Mouse (Mus musculus): ENCODE measurements at regions not wholly inside any gene's neighbourhood (a gene's known extent, or its start where the extent isn't known, plus 50 kb on each side); places are given as distances from the start of the nearest gene placed in this dataset.

DNA sequence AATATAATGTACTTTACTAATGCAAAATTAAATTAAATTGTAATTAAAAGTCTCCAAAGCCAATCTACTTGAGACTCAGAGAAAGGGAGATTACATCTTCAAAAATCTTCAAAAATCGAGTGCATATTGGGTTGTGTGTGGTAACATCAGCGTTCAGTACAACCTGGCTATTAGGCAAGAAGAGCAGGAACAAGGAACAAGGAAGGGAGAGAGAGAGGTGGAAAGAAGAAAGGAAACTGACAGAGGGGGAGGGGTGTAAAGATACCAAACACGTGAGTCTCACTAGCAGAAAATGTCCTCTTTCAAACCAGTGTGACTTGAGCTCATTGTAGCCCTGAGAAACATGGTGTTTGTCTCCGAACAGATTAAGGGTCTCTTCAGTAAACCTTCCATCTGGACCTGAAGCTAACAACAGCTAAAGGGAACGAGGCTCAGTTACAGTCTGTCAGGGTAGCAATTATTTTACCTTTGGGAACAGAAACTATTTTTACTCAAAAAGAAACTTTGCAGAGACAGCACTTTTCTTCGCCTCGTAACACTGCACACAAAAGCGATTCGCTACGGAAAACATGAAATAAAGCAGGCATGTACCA is 67.5 kb upstream of the Cited2 start:
- 60% methylated on average over 10 of the region's 10 CpGs for WGBS (ENCODE audit: insufficient replicate concordance)
- no peak overlapping the region for H3K4me3 ChIP-seq (ENCODE audit: low read depth, low read length)
- no peaks in the 10 kb centered on the region for H3K36me3 ChIP-seq (ENCODE audit: control insufficient read depth, insufficient read depth, low read length)
- no peaks in the 10 kb centered on the region for H3K27me3 ChIP-seq (ENCODE audit: control insufficient read depth, insufficient read depth, low read length)
- no peak overlapping the region for H3K9ac ChIP-seq (ENCODE audit: low read depth, low read length)
- peaks cover 22% of the 10 kb centered on the region for H3K4me1 ChIP-seq (ENCODE audit: control insufficient read depth, insufficient read depth, low read length)
- no peaks in the 10 kb centered on the region for H3K9me3 ChIP-seq (replicated peaks; ENCODE audit: control insufficient read depth, low read length)
- H3K4me2 ChIP-seq, result no peak overlapping the region; the same call in 1 of the 2 replicates
- ATAC-seq (replicated peaks; ENCODE audit: insufficient number of reproducible peaks, low FRiP score, low TSS enrichment), result no peak
- H3K27ac ChIP-seq (ENCODE audit: low read depth, low read length), result no peak overlapping the region

- Histone ChIP-seq H3K9me3 (replicated peaks; ENCODE audit: control insufficient read depth, low read length) (no peaks in the 10 kb centered on the region), H3K4me1 (ENCODE audit: control insufficient read depth, insufficient read depth, low read length) (peaks cover 22% of the 10 kb centered on the region), H3K4me2 (peak overlapping the region; percentile 31), H3K9ac (ENCODE audit: low read depth, low read length) (no peak overlapping the region), H3K27ac (ENCODE audit: low read depth, low read length) (no peak overlapping the region), H3K4me3 (ENCODE audit: low read depth, low read length) (no peak overlapping the region), H3K36me3 (ENCODE audit: control insufficient read depth, insufficient read depth, low read length) (no peaks in the 10 kb centered on the region), H3K27me3 (ENCODE audit: control insufficient read depth, insufficient read depth, low read length) (no peaks in the 10 kb centered on the region)
- ATAC-seq (replicated peaks; ENCODE audit: insufficient number of reproducible peaks, low FRiP score, low TSS enrichment), result no peak; the same call in 1 of the 2 replicates
- 45% methylated on average over 10 of the region's 10 CpGs for WGBS (ENCODE audit: insufficient replicate concordance)
Measured at GRCm38 (mm10) chr10:17656305-17656704, 66.7 kb upstream of the Cited2 start.

GRCm38 (mm10) chr10:17656872-17657482 is 66.0 kb upstream of the Cited2 start:
- Histone ChIP-seq H3K27me3 (ENCODE audit: control insufficient read depth, insufficient read depth, low read length) (no peaks in the 10 kb centered on the region), H3K9ac (ENCODE audit: low read depth, low read length) (no peak overlapping the region), H3K4me1 (ENCODE audit: control insufficient read depth, insufficient read depth, low read length) (peaks cover 22% of the 10 kb centered on the region), H3K36me3 (ENCODE audit: control insufficient read depth, insufficient read depth, low read length) (no peaks in the 10 kb centered on the region), H3K4me3 (ENCODE audit: low read depth, low read length) (no peak overlapping the region), H3K9me3 (replicated peaks; ENCODE audit: control insufficient read depth, low read length) (no peaks in the 10 kb centered on the region), H3K27ac (ENCODE audit: low read depth, low read length) (no peak overlapping the region), H3K4me2 (peak overlapping the region; percentile 31)
- 22% methylated on average over 8 of the region's 8 CpGs for WGBS (ENCODE audit: insufficient replicate concordance)
- no peak for ATAC-seq (replicated peaks; ENCODE audit: insufficient number of reproducible peaks, low FRiP score, low TSS enrichment)

GRCm38 (mm10) chr10:17659575-17659974 is 63.4 kb upstream of the Cited2 start:
- Histone ChIP-seq H3K27me3 (ENCODE audit: control insufficient read depth, insufficient read depth, low read length) (no peaks in the 10 kb centered on the region), H3K4me3 (ENCODE audit: low read depth, low read length) (no peak overlapping the region), H3K9me3 (replicated peaks; ENCODE audit: control insufficient read depth, low read length) (no peaks in the 10 kb centered on the region), H3K4me2 (no peak overlapping the region), H3K36me3 (ENCODE audit: control insufficient read depth, insufficient read depth, low read length) (no peaks in the 10 kb centered on the region), H3K27ac (ENCODE audit: low read depth, low read length) (no peak overlapping the region), H3K4me1 (ENCODE audit: control insufficient read depth, insufficient read depth, low read length) (peaks cover 17% of the 10 kb centered on the region), H3K9ac (ENCODE audit: low read depth, low read length) (no peak overlapping the region)
- WGBS (ENCODE audit: insufficient replicate concordance), result 89% methylated on average over 9 of the region's 9 CpGs
- ATAC-seq (replicated peaks; ENCODE audit: insufficient number of reproducible peaks, low FRiP score, low TSS enrichment), result no peak

- WGBS (ENCODE audit: insufficient replicate concordance), result 84% methylated on average over 5 of the region's 5 CpGs
- no peak for ATAC-seq (replicated peaks; ENCODE audit: insufficient number of reproducible peaks, low FRiP score, low TSS enrichment)
- no peak overlapping the region for H3K4me2 ChIP-seq
- H3K4me1 ChIP-seq (ENCODE audit: control insufficient read depth, insufficient read depth, low read length), result peaks cover 11% of the 10 kb centered on the region
- H3K27me3 ChIP-seq (ENCODE audit: control insufficient read depth, insufficient read depth, low read length), result no peaks in the 10 kb centered on the region
- no peak overlapping the region for H3K27ac ChIP-seq (ENCODE audit: low read depth, low read length)
- H3K4me3 ChIP-seq (ENCODE audit: low read depth, low read length), result no peak overlapping the region
- H3K36me3 ChIP-seq (ENCODE audit: control insufficient read depth, insufficient read depth, low read length), result no peaks in the 10 kb centered on the region
- no peak overlapping the region for H3K9ac ChIP-seq (ENCODE audit: low read depth, low read length)
- H3K9me3 ChIP-seq (replicated peaks; ENCODE audit: control insufficient read depth, low read length), result no peaks in the 10 kb centered on the region
Measured at GRCm38 (mm10) chr10:17660836-17661452, 62.1 kb upstream of the Cited2 start.

GRCm38 (mm10) chr10:17666089-17666488 is 56.9 kb upstream of the Cited2 start:
- WGBS (ENCODE audit: insufficient replicate concordance), result 76% methylated on average over 3 of the region's 3 CpGs
- H3K4me1 ChIP-seq (ENCODE audit: control insufficient read depth, insufficient read depth, low read length), result no peaks in the 10 kb centered on the region
- H3K36me3 ChIP-seq (ENCODE audit: control insufficient read depth, insufficient read depth, low read length), result no peaks in the 10 kb centered on the region
- no peak overlapping the region for H3K9ac ChIP-seq (ENCODE audit: low read depth, low read length)
- ATAC-seq (replicated peaks; ENCODE audit: insufficient number of reproducible peaks, low FRiP score, low TSS enrichment), result no peak
- no peak overlapping the region for H3K4me2 ChIP-seq
- no peaks in the 10 kb centered on the region for H3K9me3 ChIP-seq (replicated peaks; ENCODE audit: control insufficient read depth, low read length)
- H3K27me3 ChIP-seq (ENCODE audit: control insufficient read depth, insufficient read depth, low read length), result no peaks in the 10 kb centered on the region
- no peak overlapping the region for H3K4me3 ChIP-seq (ENCODE audit: low read depth, low read length)
- no peak overlapping the region for H3K27ac ChIP-seq (ENCODE audit: low read depth, low read length)

GRCm38 (mm10) chr10:17669401-17669800 is 53.6 kb upstream of the Cited2 start:
- ATAC-seq (replicated peaks; ENCODE audit: insufficient number of reproducible peaks, low FRiP score, low TSS enrichment), result no peak
- H3K4me2 ChIP-seq, result no peak overlapping the region
- WGBS (ENCODE audit: insufficient replicate concordance), result 75% methylated on average over 9 of the region's 9 CpGs
- no peaks in the 10 kb centered on the region for H3K36me3 ChIP-seq (ENCODE audit: control insufficient read depth, insufficient read depth, low read length)
- H3K9ac ChIP-seq (ENCODE audit: low read depth, low read length), result no peak overlapping the region
- no peaks in the 10 kb centered on the region for H3K27me3 ChIP-seq (ENCODE audit: control insufficient read depth, insufficient read depth, low read length)
- H3K4me3 ChIP-seq (ENCODE audit: low read depth, low read length), result no peak overlapping the region
- H3K27ac ChIP-seq (ENCODE audit: low read depth, low read length), result no peak overlapping the region
- H3K4me1 ChIP-seq (ENCODE audit: control insufficient read depth, insufficient read depth, low read length), result no peaks in the 10 kb centered on the region
- no peaks in the 10 kb centered on the region for H3K9me3 ChIP-seq (replicated peaks; ENCODE audit: control insufficient read depth, low read length)
